In genomic region chr1:178894081-178894401, GRCm38 (mm10) we compare ENCODE assay signal across 17 mouse cellular contexts.
"Had no signal": no experiment of that assay in that cellular context is flagged by ENCODE, and none has a peak within 500 bp of the region (broad histone marks: within the 10 kb centered on the region; RNA-seq: fewer than 3 reads in every experiment).

No protein-coding gene starts in this region.

- H3K9ac ChIP-seq: liver, postnatal 0 days; lung, embryonic 15.5 days; midbrain, embryonic 13.5 days; midbrain, embryonic 15.5 days; neural tube, embryonic 12.5 days; stomach, embryonic 15.5 days had no signal

- DNase-seq: liver, postnatal 0 days; lung, adult 2 months; lung, postnatal 14 days; lung, postnatal 36 days; right cerebral cortex, postnatal 14 days; thymus, adult 2 months; thymus, postnatal 25 days had no signal

- H3K9me3 ChIP-seq: lung, embryonic 15.5 days; midbrain, embryonic 13.5 days; midbrain, embryonic 15.5 days; neural tube, embryonic 12.5 days; stomach, embryonic 15.5 days had no signal

- H3K4me1 ChIP-seq: lung, embryonic 15.5 days; megakaryocyte, embryonic 14.5 days; midbrain, embryonic 13.5 days; neural tube, embryonic 12.5 days; stomach, embryonic 15.5 days had no signal

- H3K27me3 ChIP-seq: lung, embryonic 15.5 days; megakaryocyte, embryonic 14.5 days; midbrain, embryonic 13.5 days; midbrain, embryonic 15.5 days; neural tube, embryonic 12.5 days; stomach, embryonic 15.5 days had no signal

- H3K4me3 ChIP-seq: lung, embryonic 15.5 days; megakaryocyte, embryonic 14.5 days; midbrain, embryonic 13.5 days; midbrain, embryonic 15.5 days; neural tube, embryonic 12.5 days; stomach, embryonic 15.5 days had no signal

- H3K27ac ChIP-seq: lung, embryonic 15.5 days; macrophage; midbrain, embryonic 13.5 days; midbrain, embryonic 15.5 days; neural tube, embryonic 12.5 days; stomach, embryonic 15.5 days; stomach, postnatal 0 days had no signal

- H3K4me2 ChIP-seq: lung, embryonic 15.5 days; midbrain, embryonic 11.5 days; midbrain, embryonic 13.5 days; midbrain, embryonic 15.5 days; neural tube, embryonic 12.5 days; stomach, embryonic 15.5 days had no signal

- ATAC-seq: liver, postnatal 0 days; lung, postnatal 0 days; midbrain, embryonic 15.5 days had no signal

- H3K36me3 ChIP-seq: lung, embryonic 15.5 days; midbrain, embryonic 13.5 days; midbrain, embryonic 15.5 days; neural tube, embryonic 12.5 days; stomach, embryonic 15.5 days had no signal
